Mouse (Mus musculus) stomach, postnatal 0 days (tissue): ENCODE measurements around the gene Arhgef25. TPM values are rescaled to one million over a fixed set of nuclear protein-coding genes. Genes with fewer than 3 reads are reported as not detected.
"Not testable (repeated sequence)": the region's sequence is repeated elsewhere in the genome, so short reads cannot be mapped to it uniquely, and the experiment has no call there.

Source experiments
- ATAC-seq: fragments of 200-750 bp; cut with Nextera tagmentation; 2 replicates; pipeline ENCODE4 v1.8.0; 2017; ENCODE audit not compliant: low FRiP score, low TSS enrichment
- DNase-seq: peaks from one replicate; pipeline ENCODE4 v3.0.0-alpha.2; 2016; ENCODE audit warnings: low spot score
- H3K27ac ChIP-seq: fragments of 300-500 bp; sonication (generic); replicated peaks from 2 replicates; pipeline ENCODE4 v1.5.1; 2014; ENCODE audit warnings: mild to moderate bottlenecking, control low read depth
- H3K27me3 ChIP-seq: fragments of 300-500 bp; sonication (generic); 2 replicates; pipeline ENCODE4 v1.6.1; 2014; ENCODE audit warnings: low read length; ENCODE audit not compliant: control insufficient read depth, insufficient read depth
- H3K36me3 ChIP-seq: fragments of 300-500 bp; sonication (generic); 2 replicates; pipeline ENCODE4 v1.6.1; 2014; ENCODE audit warnings: low read length, mixed read lengths; ENCODE audit not compliant: control insufficient read depth, insufficient read depth
- H3K4me1 ChIP-seq: fragments of 300-500 bp; sonication (generic); replicated peaks from 2 replicates; pipeline ENCODE4 v1.6.1; 2014; ENCODE audit warnings: antibody characterized with exemption; ENCODE audit not compliant: control insufficient read depth, insufficient read depth
- H3K4me2 ChIP-seq: fragments of 300-500 bp; sonication (generic); replicated peaks from 2 replicates; pipeline ENCODE4 v1.6.1; 2014; ENCODE audit warnings: low read depth, mild to moderate bottlenecking, control low read depth, moderate library complexity
- H3K4me3 ChIP-seq: fragments of 300-500 bp; sonication (generic); 2 replicates; pipeline ENCODE4 v1.5.1; 2014; ENCODE audit warnings: low read depth, low read length, control low read depth
- H3K9ac ChIP-seq: fragments of 300-500 bp; sonication (generic); 2 replicates; pipeline ENCODE4 v1.6.1; 2014; ENCODE audit warnings: mild to moderate bottlenecking, low read length, control low read depth, mixed read lengths
- H3K9me3 ChIP-seq: fragments of 300-500 bp; sonication (generic); 2 replicates; pipeline ENCODE4 v1.6.1; 2016; ENCODE audit warnings: low read length; ENCODE audit not compliant: control insufficient read depth
- CTCF ChIP-seq: IDR thresholded peaks from 2 replicates; pipeline ENCODE4 v1.5.1; 2016; ENCODE audit warnings: antibody characterized with exemption, low read depth, mild to moderate bottlenecking, moderate library complexity
- EP300 ChIP-seq: optimal IDR thresholded peaks from 2 replicates; pipeline ENCODE3; 2016; ENCODE audit warnings: antibody characterized with exemption
- WGBS: fragments of 180-500 bp; shearing (Covaris S2); extraction: QIAGEN DNeasy Blood & Tissue Kit; methylation state at CpG from one replicate; pipeline ENCODE4 v1.1.7; 2014; 5-methylcytosine and 5-hydroxymethylcytosine counted together
- polyA plus RNA-seq: library from polyadenylated mRNA; unstranded; fragments of >200 nt; fragmentation: Nextera tagmentation; extraction: Ambion mirVana; gene quantifications from 2 replicates; pipeline ENCODE4 v1.2.1, GENCODE M21; 2015

The Arhgef25 gene
- polyA plus RNA-seq, 1 experiment from 2014 or later: 25.3 TPM

GRCm38 (mm10) chr10:127196392-127196791 lies 6.5 kb upstream of the Arhgef25 start:
- peaks cover 5% of the 10 kb centered on the region; the same call in 1 of the 2 replicates for H3K36me3 ChIP-seq
- ATAC-seq: peak; percentile 78

GRCm38 (mm10) chr10:127195328-127196129 lies 5.6 kb upstream of the Arhgef25 start, which contains the start of gene Dtx3:
TSS of gene Dtx3 (minus strand) at chr10:127195728.
- ATAC-seq: peak; percentile 36
- no peaks in the 10 kb centered on the region for H3K9me3 ChIP-seq
- DNase-seq: peak; percentile 61
- no peaks in the 10 kb centered on the region for H3K27me3 ChIP-seq
- H3K27ac ChIP-seq: peak within 1 kb of the TSS; percentile 94
- H3K9ac ChIP-seq: peak within 1 kb of the TSS; percentile 83
- peak within 1 kb of the TSS; percentile 97 for H3K4me2 ChIP-seq
- peaks cover 5% of the 10 kb centered on the region; the same call in 1 of the 2 replicates for H3K36me3 ChIP-seq
- TF ChIP-seq CTCF (no peak), EP300 (no peak)
- no peaks in the 10 kb centered on the region; the same call in 1 of the 2 replicates for H3K4me1 ChIP-seq
- under 1% methylated on average over 28 of the region's 47 CpGs for WGBS
- H3K4me3 ChIP-seq: peak within 1 kb of the TSS; percentile 84

More at GRCm38 (mm10) chr10:127196392-127196791, 6.5 kb upstream of the Arhgef25 start:
- TF ChIP-seq CTCF (no peak), EP300 (no peak)
- peak overlapping the region; percentile 94 for H3K27ac ChIP-seq
- DNase-seq: peak; percentile 50
- H3K4me2 ChIP-seq: peak overlapping the region; percentile 97
- 9% methylated on average over 5 of the region's 5 CpGs for WGBS
- H3K27me3 ChIP-seq: no peaks in the 10 kb centered on the region
- H3K4me3 ChIP-seq: peak overlapping the region; percentile 84
- H3K9ac ChIP-seq: no peak overlapping the region
- H3K9me3 ChIP-seq: no peaks in the 10 kb centered on the region
- H3K4me1 ChIP-seq: no peaks in the 10 kb centered on the region

GRCm38 (mm10) chr10:127194428-127195327 lies 4.8 kb upstream of the Arhgef25 start:
- ATAC-seq (peak; percentile 35), DNase-seq (peak; percentile 64)
- Histone ChIP-seq H3K4me3 (peak overlapping the region; percentile 84), H3K9ac (peak overlapping the region; percentile 83), H3K9me3 (no peaks in the 10 kb centered on the region), H3K4me2 (peak overlapping the region; percentile 97), H3K27me3 (no peaks in the 10 kb centered on the region), H3K27ac (peak overlapping the region; percentile 94), H3K4me1 (no peaks in the 10 kb centered on the region; the same call in 1 of the 2 replicates), H3K36me3 (peaks cover 5% of the 10 kb centered on the region; the same call in 1 of the 2 replicates)
- 10% methylated on average over 22 of the region's 22 CpGs for WGBS
- TF ChIP-seq CTCF: no peak
- no peak for TF ChIP-seq EP300

GRCm38 (mm10) chr10:127193011-127193410 lies 3.1 kb upstream of the Arhgef25 start:
- no peak overlapping the region for H3K4me3 ChIP-seq
- no peak for ATAC-seq
- no peak overlapping the region for H3K9ac ChIP-seq
- TF ChIP-seq EP300: no peak
- no peak for TF ChIP-seq CTCF
- H3K27ac ChIP-seq: no peak overlapping the region
- WGBS: 84% methylated on average over 8 of the region's 9 CpGs
- H3K4me1 ChIP-seq: no peaks in the 10 kb centered on the region; the same call in 1 of the 2 replicates
- no peak for DNase-seq
- peaks cover 5% of the 10 kb centered on the region; the same call in 1 of the 2 replicates for H3K36me3 ChIP-seq
- H3K27me3 ChIP-seq: no peaks in the 10 kb centered on the region
- no peaks in the 10 kb centered on the region for H3K9me3 ChIP-seq
- no peak overlapping the region for H3K4me2 ChIP-seq

GRCm38 (mm10) chr10:127192057-127192328 lies 2.1 kb upstream of the Arhgef25 start:
- WGBS: 81% methylated on average over 1 of the region's 1 CpGs

More at GRCm38 (mm10) chr10:127192057-127192328, 2.1 kb upstream of the Arhgef25 start:
- not testable (repeated sequence) for DNase-seq, H3K9ac ChIP-seq, ATAC-seq, H3K4me1 ChIP-seq, H3K9me3 ChIP-seq, H3K36me3 ChIP-seq, H3K4me2 ChIP-seq, H3K27me3 ChIP-seq, H3K4me3 ChIP-seq, H3K27ac ChIP-seq
